Mouse (Mus musculus) lung, postnatal 4 days (tissue): ENCODE data around the gene Sugct.

Experiments used
- DNase-seq, 2 experiments: peaks; one replicate each; pipeline ENCODE4 v3.0.0; 2021

Gene Sugct

DNA sequence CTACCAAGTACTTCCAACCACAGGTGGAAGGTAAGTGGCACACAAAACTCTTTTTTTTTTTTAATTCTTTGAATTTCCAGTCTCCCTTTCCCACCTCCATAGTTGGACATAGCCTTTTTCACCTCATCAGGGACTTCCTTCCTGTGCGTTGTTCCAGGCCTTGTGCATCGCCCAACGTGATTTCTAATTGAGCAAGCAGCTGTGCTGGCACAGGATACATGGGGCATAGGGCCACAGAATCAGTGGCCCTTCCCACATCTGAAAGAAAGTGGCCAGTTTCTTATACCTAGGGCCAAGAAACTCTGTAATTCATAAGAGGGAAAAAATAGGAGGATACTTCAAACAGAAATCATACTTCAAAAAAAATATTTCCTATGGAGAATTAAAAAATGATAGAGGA, 449.4 kb downstream of the Sugct start:
- DNase-seq: no peak

DNA sequence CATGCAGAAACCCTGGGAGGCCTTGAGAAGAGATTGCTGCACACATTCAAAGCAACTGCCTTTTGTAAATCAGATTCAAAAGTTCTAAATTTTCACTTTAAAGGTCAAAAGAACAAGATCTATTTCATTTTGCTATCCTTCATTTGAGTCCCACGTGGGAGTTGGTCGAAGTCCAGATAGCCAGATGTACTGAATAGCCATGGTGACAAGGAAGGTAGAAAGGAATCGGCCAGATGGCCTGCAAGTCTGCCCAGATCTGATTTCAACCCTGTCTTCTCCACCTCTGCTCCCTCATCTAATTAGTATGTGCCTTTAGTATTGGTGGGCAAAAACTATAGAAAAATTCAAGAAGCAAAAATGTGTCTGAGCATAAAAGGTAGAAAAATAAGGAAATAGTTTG, 478.8 kb downstream of the Sugct start:
- DNase-seq: no peak

DNA sequence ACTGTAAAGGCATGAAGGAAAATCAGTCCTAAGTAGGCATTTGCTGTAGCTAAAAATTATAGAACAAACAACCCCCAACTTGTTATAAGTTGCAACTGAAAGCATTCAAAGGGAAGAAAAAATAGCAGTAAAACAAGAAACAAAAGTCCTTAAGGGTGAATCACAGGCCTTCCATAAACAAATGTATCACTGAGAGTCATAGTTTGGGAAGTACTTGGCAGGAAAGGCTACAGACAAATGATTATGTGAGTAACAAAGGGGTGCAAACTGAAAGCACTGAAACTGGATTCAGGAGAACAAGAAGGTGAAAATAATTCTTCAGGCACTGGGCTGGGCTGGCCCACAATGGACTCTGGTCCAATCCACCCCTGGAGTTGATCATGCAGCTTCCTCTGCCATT, 482.7 kb downstream of the Sugct start:
- no peak for DNase-seq

DNA sequence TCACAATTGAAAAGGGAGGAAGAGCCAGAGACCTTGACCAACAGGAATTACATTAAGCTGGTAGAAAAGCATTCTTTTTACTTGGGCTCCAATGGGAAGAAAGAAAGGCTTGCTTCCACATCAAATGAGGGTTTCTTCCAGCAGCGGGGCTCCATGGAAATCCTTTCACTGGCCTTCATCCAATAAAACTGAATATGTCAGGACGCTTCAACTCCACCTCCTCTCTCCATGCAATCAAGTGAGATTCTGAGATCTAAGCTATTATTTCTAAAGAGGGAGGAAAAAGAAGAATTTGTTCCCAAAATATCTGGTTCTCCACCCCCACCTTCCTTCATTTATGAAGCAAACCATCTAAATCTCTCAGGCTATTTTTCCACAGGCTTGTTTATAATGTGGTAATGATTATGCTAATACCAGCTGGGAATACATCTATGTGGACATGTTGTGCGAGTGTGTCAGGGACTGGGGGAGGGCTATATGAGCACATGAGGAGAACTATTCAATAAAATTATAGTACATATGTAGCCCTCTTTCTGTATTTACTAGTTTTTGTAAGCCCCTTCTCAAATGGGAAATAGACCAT, 505.1 kb downstream of the Sugct start:
- no peak for DNase-seq

DNA sequence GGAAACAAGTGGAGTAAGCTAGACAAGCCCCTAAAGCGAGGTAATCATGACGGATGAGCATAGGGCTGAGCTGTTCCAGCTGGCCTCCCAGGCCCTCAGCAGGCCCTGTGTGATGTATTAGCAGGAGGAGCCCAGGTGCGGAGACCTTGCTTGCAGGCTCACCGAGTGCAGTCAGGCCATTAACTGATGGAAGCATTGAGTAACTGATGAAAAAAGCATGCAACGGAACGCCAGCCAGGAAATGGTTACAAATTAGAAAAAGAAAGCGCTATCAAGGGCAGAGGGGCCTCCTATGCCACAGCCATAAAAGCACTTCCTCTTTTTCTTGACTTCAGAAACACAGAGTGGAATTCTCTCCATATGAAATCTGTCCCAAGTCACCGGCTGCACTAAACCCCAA, 510.1 kb downstream of the Sugct start:
- peak; percentile 4 to 21 for DNase-seq

DNA sequence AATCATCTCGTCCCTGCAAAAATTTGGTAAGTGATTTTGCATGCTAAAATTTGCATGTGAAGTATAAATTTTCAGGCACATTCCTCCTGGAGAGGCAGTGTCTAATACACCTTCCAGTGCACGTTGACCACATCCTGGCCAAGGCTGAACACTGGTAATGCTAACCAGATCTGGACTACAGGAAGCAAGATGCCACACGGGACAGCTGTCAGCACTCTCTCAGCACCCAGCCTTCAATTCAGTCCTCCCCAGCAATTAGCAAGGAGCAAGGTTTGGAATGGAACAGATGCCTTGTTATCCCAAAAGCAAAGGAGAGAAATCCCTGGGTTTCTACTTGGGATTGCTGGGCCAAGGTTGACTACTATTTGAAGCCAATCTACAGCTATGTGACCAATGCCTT, 529.4 kb downstream of the Sugct start:
- DNase-seq: no peak

DNA sequence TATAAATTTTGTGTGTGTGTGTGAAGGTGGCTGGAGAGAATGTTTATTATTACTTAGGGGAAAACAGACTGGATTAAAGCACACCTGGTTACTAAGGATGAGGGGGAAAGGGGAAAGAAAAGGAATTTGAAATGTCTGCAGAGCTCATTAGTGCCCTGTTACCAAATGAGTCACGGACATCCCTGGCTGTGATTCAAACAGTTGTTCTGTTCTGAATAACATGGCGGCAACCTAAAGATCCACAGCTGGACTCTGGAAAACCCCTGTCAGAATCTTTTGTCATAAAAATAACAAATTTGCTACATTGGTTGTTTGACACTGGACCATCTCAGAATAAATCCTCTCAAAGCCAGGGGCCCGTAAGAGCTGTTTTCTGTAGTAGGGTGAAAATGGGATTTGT, 530.6 kb downstream of the Sugct start:
- DNase-seq: no peak

DNA sequence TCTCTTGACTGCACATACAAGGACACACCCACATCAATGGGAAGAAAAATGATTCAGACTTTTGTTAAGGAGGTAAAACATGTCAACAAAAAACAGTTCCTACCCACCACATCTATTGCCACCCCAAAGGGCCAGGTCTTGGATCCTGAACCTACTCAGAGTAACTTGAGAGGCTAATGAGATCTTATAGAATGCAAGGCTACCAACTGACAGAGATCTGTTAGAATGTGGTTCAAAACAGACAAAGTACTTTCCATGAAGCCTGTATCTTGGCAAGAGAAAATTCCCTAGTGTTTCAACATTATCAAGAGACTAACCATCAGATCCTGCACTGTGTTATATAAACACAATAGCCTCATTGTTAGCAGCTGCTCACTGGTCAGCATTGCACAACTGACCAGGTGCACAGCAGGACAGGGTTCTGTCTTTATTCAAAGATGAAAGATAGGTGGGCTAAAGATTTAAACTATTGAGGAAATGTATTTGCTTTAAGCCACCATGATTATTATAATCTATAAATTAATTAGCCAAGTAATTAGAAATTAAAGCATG, 548.8 kb downstream of the Sugct start:
- no peak for DNase-seq

DNA sequence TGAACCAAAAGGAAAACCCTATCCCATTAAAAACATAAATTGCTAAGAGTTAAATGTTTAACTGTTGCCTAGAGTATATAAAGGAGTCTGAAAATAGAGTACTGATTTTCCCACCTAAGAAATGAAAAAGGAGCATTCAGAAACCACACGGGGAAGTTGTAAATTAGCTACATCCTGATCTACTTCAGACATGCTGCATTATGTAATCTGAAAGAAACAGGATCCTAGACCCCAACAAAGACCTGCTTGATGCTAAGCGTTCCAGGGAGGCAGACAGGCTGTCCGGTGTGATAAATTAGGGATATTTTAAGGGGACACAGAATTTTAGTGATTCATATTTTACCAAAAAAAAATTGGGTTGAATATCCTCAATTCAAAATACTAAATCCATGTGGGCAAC, 579.3 kb downstream of the Sugct start:
- DNase-seq: no peak

DNA sequence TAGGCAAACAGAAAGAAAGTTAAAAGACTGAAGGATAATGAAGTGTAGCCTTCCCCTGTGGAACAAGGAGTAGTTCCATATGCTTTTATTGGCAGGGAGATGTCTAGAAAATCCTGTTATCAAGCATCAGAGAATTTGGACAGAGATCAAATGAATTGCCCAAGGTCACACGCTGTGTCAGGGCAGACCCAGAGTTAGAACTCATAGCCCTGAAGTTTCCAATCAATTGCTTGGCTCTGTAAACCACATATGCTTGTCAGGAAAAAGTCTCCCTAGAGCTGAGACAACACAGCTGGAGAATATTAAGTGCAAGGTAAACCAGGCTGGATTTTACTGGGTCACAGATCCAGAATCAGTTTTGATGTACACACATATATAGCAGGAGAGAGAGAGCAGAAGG, 593.0 kb downstream of the Sugct start:
- no peak for DNase-seq

DNA sequence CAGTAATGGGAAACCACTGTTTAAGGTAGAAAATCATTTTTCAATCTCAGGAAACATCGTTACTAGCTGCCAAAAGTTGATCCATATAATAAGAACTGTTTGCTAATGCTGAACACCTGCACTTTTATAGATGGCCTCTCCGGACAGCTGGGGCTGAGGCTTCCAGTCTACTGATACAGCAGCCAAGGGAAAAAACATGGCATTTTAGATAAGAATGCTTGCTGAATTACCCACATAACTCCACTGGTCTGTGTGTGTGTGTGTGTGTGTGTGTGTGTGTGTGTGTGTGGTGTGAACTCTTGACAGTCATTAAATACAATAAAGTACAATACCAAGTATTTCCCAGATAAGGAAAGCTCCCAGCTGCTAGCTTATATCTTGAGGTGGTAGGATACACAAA, 608.8 kb downstream of the Sugct start:
- peak in 1 of 2 experiments; percentile 18 for DNase-seq

DNA sequence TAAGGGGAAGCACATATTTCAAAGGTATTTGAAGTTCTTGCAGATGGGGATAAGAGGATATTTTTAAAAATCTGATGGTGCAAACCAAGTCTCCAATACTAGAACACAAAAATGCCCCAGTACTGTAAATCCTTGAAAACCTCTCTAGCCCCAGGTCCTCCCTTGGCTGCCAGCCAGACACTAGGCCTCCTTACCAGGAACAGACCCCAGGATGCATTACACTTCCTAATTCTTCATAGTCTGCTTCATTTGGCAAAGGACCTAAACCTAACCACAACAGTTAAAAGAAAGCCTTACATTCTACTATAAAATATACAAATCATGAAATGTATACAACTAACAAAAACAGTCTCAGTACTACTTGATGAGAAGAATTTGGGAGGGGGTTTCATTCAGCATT, 609.2 kb downstream of the Sugct start:
- peak in 1 of 2 experiments; percentile 25 for DNase-seq

DNA sequence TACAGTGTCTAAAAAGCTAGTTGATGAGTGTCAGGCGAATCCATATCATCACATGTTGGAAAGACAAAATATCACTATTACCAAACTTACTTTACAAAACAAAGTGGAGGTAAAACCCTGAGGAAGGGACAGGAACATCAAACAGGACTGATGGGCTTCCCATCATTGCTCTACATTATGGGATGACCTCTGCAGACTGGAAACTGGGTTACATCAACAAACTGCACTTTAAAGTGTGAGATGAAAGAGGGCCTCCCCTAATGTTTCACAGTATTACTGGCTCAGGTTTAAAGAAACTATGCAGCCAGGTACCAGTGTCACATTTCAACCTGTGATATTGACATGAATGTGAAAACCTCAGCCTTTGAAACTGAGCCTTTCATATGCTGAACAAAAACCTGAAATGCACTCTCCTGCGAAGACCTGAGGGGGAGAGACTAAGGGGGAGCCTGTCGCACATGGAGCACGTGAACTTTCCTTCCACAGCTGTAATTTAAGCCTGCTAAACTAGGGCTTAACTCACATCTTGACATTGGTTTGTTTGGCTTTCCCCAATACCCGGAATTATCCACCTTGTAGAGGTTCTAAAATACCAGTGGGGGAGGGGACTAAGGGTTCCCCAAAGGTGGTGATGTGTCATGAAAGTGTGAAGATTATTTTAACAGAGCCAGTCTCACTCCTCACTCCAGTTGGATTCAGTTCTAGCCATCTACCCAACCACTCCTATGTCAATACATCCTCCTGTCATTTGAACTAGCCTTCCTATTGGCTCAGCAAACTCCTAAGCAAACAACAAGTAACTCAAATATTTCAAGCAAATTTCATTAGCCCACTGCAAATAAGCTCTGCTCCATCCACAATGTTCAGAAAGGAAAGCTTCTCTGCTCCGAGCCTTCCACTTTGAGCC, 610.2 kb downstream of the Sugct start:
- no peak for DNase-seq

DNA sequence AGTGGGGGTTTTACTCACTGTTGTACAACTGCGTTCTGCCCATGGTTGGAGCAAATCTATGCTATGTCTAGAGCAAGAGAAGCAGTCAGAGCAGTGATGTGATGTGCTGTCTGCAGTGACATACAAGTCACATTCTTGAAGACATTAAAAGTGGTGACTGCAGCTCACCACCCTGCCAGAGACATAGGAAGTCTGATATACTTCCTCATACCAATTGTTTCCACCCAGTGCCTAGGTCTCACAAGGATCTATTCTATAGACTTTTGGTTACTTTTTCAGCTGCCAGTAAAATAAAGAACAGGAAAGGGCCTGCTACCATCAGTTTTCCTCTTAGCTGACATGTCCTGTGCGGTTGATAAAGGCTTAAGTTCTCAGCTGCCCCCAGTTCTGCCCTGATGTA, 613.7 kb downstream of the Sugct start:
- DNase-seq: no peak

DNA sequence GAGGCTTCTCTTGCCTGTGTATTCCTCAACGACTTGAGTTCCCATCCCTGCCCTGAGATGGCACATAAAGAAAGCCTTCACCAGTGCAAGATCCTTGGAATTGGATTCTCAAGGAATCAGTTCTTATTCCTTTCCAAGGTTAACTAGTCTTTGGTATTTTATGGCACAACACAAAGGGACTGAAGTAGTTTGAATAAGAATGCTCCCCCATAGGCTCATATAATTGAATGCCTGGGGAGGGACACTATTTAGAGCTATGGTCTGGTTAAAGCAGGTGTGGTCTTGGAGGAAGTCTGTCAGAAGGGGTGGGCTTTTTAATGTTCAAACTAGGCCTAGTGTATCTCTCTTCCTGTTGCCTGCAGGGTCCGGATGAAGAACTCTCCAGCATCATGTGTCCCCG, 629.8 kb downstream of the Sugct start:
- no peak for DNase-seq

DNA sequence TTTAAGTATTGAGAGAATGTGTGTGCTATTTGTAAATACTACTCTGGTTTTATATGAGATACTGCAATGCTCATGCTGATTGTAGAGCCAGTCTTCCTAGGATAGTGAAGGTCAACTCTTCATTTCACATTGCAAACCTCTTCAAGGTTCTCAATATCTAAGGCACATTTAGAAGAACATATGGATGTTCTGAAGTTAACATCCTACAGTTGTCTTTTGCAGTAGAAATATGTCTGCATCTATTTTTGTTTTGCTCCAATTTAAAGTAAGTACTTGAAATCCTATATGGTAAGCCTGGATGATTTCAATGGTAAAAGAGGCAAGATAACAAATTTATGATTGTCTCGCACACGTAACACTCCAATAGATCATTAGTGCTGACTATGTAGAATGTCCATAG, 638.7 kb downstream of the Sugct start:
- DNase-seq: no peak

DNA sequence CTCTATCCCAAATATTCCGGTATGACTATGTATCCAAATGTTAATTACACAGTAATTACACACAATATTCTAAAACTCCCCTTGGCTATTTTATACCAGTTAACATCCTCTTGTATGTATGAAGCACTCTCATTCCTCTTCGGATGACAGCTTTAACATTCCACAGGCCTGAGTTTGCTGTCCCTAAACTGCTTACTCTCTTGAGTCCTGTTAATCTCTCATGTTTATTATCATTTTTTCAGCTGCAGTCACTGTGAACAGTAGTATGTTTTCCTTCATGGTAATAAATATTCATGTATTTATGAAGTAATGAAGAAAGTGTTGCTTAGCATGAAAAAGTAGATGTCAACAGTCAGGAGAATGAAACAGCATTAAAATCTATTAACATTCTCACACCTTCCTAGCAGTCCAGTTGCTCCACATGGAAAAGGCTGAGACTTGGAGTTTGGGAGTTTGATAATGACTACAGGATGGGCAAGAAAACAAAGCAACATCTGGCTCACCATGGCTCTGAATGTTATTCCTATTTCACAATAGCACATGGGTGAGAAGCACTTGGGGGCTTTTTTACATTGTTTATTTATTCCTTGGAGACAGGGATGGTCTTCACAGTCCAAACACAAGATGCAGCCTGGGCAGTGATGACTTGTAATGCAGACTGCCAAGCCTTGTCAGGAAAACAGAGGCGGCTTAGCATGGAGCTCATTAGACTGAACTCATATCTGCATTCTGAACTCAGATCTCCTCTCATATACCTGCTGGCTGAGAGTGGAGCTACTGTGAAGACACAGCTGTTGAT, 651.7 kb downstream of the Sugct start:
- DNase-seq: no peak

DNA sequence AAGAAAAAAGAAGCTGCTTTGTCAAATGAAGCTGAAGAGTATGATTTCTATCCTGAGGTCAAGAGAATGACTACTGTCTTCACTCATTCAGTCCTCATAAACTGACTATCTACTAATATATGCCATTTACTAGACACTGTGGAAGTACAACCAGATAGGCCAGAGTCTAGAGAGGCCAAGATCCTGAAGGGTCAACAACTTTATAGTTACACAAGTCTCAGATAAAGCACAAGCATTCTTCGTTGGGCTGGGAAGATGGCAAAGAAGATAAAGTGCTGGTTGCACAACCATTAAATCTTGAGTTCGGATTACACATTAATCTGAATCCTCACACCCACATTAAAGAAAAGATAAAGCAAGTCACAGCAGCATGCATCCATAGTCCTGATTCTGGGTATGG, 653.0 kb downstream of the Sugct start:
- DNase-seq: no peak

DNA sequence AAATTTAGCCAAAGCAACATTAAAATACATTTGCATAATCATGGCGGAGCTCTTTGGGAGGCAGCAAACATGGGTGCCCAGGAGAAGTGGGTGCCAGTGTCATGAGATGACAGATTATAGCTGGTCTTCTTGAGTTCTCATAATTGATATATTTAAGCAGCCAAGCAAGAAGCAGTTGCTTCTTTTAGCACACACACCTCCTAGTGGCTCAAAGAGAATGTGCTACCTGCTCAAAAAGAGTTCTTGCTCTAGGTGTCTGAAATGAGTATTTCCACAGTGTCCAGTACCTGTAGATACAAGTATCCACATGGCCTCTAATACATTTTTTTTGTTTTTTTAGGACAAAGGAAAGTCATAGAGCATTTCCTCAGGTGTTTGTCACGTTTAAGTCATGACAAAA, 655.6 kb downstream of the Sugct start:
- DNase-seq: no peak

DNA sequence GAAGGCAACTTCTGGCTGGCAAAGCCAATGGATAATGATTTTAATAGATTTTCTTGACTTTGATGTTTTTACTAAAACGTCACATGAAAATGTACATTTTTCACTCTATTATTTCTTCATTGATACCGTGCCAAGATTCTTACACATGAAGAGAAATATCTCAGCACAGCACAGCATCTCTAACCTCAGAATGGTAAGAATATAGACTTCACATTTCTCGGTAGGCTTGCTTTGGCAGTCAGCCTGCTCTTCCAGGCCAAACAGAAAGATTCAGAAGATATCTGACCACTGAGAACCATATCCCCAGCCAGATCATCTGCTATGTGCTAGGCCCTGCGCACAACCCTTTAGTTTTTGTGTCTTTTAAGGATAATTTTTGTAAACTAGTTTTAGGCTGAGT, 657.0 kb downstream of the Sugct start:
- no peak for DNase-seq

DNA sequence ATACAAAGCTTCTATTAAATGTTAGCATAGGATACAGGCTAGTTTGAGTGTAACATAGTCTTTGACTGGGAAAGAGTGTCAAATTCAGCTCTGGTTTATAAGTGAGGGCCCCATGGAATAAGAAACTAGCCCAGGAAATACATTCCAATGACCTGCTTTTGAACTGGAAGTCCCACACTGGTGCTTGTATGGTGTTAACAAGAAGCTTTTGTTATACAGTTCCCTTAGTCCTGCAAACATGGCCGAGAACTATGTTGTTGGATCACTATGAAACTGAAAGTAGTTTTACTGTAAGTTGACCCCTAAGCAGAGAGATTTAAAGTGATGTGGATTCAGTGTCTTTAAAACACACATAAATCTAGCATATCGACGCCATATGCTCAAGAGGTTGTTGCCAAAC, 657.5 kb downstream of the Sugct start:
- no peak for DNase-seq

DNA sequence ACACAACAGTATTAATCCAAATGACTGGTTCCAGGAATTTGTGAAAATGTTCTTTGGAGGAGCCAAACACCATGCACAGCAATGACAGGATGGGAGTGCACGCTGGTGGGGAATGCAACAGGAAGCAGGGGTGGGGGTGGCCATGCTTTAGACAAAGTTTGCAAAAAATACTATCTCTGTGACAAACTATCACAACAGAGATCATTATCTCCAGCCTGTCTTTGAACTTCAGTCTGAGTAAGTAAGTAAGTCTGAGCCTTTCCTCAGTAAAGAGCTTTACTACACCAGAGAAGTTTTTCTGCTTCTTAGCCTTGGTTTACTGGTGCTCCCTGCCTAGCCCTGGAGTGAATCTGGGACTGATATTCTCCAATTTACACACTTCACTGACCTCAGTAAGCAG, 664.6 kb downstream of the Sugct start:
- no peak for DNase-seq

DNA sequence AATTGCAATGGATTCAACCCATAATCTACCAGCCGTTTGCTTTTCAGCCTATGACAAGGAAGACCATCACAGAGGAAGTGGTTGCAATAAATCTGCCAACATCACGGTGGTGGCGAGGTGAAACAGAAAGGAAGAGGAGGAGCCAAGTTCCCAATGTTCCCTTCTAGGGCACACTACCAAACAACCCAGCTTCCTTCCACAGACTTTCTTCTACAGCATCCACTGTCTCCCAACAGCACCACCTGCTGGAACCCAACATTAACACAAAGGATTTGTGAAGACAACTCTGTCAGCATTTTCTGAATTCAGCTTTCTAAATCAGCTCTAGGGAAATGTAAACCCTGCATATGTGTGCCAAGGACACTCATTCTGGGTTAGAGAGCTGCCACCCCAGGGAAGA, 666.8 kb downstream of the Sugct start:
- DNase-seq: peak; percentile 21 to 51
